Mouse (Mus musculus) cortical plate, adult 2 months (tissue): ENCODE measurements around the gene Cdh12. TPM values are rescaled to one million over a fixed set of nuclear protein-coding genes. Genes with fewer than 3 reads are reported as not detected.
A peak's percentile ranks its signal among the peaks of the same experiment; 100 is the strongest.
"Not testable (repeated sequence)": the region's sequence is repeated elsewhere in the genome, so short reads cannot be mapped to it uniquely, and the experiment has no call there.

Source experiments
- H3K27ac ChIP-seq: fragments of 200-500 bp; 2 replicates; pipeline ENCODE4 v1.5.1; 2012; ENCODE audit warnings: low read length, control low read depth, inconsistent platforms; ENCODE audit not compliant: insufficient read depth
- H3K4me1 ChIP-seq: fragments of 200-500 bp; 2 replicates; pipeline ENCODE4 v1.6.1; 2011; ENCODE audit warnings: low read length; ENCODE audit not compliant: control insufficient read depth, insufficient read depth
- H3K4me3 ChIP-seq: fragments of 200-500 bp; 2 replicates; pipeline ENCODE4 v1.5.1; 2011; ENCODE audit warnings: mild to moderate bottlenecking, low read length, control low read depth; ENCODE audit not compliant: insufficient read depth
- CTCF ChIP-seq: fragments of 200-500 bp; IDR thresholded peaks from 2 replicates; pipeline ENCODE4 v1.5.1; 2011; ENCODE audit warnings: mild to moderate bottlenecking, control low read depth, low read length; ENCODE audit not compliant: insufficient read depth; ENCODE audit errors: extremely low read depth
- POLR2A ChIP-seq: fragments of 200-500 bp; IDR thresholded peaks from 2 replicates; pipeline ENCODE4 v1.6.1; 2011; ENCODE audit warnings: mild to moderate bottlenecking, low read length, control low read depth; ENCODE audit not compliant: insufficient read depth; ENCODE audit errors: extremely low read depth
- polyA plus RNA-seq: library from polyadenylated mRNA; depleted of rRNA; stranded (reverse); fragments of >200 nt; gene quantifications from 2 replicates; pipeline ENCODE4 v1.2.3, GENCODE M21; 2012

The Cdh12 gene
- polyA plus RNA-seq, 1 experiment, result 7.2 TPM

- H3K4me1 ChIP-seq, result no peaks in the 10 kb centered on the region
- no peak overlapping the region for H3K27ac ChIP-seq
- H3K4me3 ChIP-seq, result no peak overlapping the region
- TF ChIP-seq CTCF, result no peak
- TF ChIP-seq POLR2A, result no peak
Measured at GRCm38 (mm10) chr15:21008487-21008886, 559.4 kb downstream of the Cdh12 start.

DNA sequence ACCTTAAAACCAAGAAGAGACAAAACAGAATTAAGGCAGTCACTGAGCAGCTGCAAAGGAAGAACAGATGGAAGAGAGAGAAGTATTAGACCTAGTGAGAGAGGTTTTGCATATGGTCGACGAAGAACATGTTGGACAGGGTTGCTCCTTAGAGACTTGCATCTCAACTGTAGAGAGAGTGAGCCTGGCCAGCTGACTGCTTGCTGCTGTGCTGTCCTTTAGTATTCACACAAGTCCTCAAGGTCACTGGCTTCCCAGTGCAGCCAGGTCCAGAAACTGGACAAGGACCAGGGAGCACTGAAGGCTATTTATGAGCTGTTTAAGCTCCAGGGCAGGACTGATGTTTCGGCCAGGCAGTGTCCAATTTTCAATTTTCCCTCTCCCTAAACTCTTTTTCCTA is 559.9 kb downstream of the Cdh12 start:
- TF ChIP-seq POLR2A (no peak), CTCF (no peak)
- no peak overlapping the region for H3K4me3 ChIP-seq
- no peak overlapping the region for H3K27ac ChIP-seq
- H3K4me1 ChIP-seq, result no peaks in the 10 kb centered on the region

DNA sequence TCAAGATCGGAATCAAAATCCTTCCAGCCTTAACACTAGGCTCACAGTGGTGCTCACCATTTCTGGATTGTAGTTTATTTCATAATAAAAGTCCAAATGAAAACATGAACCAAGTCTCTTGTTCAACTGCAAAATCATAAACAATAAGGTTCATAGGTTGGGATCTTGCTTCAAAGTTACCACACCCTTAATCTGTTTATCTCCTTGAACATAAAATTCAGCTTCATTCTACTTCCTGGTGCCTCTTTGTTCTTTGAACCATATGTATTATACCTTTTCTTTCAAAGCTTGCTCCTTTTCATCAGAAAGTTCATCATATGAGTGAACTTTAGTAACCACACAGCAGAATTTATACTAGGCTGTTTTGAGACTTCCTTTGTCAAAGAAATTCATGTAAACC is 614.6 kb downstream of the Cdh12 start:
- Histone ChIP-seq H3K4me3 (no peak overlapping the region), H3K4me1 (no peaks in the 10 kb centered on the region), H3K27ac (no peak overlapping the region)
- TF ChIP-seq CTCF, result no peak
- TF ChIP-seq POLR2A, result no peak

DNA sequence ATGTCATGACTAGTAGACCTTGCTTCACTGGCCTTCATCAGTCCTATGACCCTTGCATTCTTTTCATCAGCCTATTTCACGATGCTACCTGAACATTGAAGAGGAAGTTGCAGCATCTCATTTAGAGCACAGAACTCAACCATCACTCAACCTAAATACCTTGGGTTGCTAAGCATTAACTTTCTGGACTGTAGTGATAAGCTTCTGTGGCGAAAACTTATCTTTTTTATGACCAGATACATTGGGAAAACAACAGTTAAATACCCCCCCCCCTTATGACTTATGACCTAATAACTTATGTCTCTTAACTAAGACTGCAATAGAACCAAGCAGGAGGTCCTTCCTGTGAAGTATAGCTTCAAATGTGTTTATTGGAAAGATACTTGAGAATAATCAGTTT is 620.2 kb downstream of the Cdh12 start:
- no peak for TF ChIP-seq POLR2A
- H3K4me1 ChIP-seq, result no peaks in the 10 kb centered on the region
- H3K27ac ChIP-seq, result no peak overlapping the region
- H3K4me3 ChIP-seq, result no peak overlapping the region

DNA sequence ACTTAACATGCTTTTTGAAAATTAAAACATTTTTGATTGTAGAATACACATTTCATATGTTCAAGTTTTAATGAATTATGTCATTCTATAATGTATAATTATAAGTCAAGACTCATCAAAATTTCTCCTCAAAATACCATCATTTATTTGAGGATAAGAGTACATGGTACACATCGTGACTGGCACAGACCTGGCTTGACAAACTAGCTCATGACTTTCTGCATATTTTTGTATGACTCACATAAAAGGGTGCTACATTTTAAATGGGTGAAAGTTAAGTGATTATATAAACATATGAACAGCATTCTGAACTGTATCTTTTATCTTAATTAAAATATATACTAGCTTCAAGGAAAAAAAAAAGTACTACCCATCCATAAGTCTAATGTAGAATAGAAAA is 643.8 kb downstream of the Cdh12 start:
- no peak for TF ChIP-seq CTCF
- TF ChIP-seq POLR2A, result no peak

GRCm38 (mm10) chr15:21109009-21109841 is 660.2 kb downstream of the Cdh12 start:
- H3K4me1 ChIP-seq, result no peaks in the 10 kb centered on the region
- H3K27ac ChIP-seq, result no peak overlapping the region
- H3K4me3 ChIP-seq, result no peak overlapping the region
- TF ChIP-seq CTCF, result 0 out of 2 replicates have a peak, but pooled peaks have one; percentile 19
- TF ChIP-seq POLR2A, result no peak

More for the DNA sequence above, 643.8 kb downstream of the Cdh12 start:
- Histone ChIP-seq H3K27ac (no peak overlapping the region), H3K4me3 (no peak overlapping the region), H3K4me1 (no peaks in the 10 kb centered on the region)

DNA sequence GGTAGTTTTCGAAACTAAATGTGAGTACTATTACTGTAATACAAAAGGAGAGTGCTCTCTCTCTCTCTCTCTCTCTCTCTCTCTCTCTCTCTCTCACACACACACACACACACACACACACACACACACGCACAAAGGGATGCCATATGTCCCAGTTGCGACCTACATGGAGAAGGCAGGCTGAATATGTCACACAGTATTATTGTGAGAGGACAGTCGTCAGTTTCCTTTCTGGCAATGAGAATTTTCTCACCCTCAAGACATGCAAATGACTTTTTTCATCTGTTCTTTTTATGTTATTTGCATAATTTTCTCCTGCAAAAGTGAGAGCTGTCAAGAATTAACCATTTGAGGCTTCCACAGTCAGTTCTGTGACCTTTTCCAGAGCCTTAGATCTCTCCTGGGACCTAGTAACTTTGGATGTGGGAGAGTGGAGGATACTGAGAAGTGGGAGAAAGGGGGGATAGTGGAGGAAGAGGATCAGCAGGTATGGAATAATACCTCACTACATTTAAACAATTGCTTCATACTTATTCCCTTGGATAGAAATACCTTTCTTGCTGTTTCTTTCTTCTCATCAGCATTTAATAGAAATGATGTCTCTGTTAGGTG is 660.9 kb downstream of the Cdh12 start:
- Histone ChIP-seq H3K4me1 (no peaks in the 10 kb centered on the region), H3K4me3 (no peak overlapping the region; the same call in 1 of the 2 replicates), H3K27ac (0 out of 2 replicates have a peak overlapping the region, but pooled peaks have one; percentile 50)
- TF ChIP-seq CTCF (no peak), POLR2A (no peak)

DNA sequence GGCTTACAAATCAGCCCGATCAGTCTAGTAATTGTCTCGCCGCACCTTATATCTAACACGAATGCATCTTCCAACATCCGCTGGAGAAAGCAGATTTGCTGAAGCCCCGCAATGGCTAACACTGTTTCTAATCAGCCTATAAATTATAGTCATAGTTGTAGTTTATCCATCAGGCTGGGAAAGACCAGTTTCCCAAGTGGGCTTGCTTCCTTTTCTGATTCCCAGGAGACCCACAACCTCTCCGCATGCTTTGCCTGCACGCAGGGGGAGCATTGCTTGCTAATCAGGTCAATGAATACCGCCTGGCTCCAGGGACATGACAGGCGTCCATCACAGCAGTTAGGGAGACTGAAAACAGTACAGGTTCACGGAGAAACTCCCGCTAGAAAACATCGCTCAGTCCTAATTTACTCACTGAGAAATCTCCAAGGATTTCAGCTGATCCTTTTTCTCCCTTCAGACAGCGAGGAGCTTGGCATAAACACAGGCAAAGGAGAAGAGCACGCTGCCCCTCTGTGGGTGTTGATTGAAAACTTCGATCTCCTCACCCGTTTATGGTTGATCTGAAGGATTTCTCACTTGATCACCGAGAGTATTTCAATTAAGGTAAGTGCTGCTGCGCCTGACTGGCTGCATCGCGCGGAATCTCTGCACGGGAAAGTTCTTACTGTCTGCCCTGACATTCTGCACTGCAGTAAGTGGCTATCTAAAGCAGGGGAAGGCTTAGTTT is 662.0 kb downstream of the Cdh12 start:
- Histone ChIP-seq H3K27ac (peak overlapping the region; percentile 21; the same call in 1 of the 2 replicates), H3K4me3 (peak overlapping the region; percentile 65), H3K4me1 (no peaks in the 10 kb centered on the region)
- TF ChIP-seq POLR2A (no peak), CTCF (no peak)

DNA sequence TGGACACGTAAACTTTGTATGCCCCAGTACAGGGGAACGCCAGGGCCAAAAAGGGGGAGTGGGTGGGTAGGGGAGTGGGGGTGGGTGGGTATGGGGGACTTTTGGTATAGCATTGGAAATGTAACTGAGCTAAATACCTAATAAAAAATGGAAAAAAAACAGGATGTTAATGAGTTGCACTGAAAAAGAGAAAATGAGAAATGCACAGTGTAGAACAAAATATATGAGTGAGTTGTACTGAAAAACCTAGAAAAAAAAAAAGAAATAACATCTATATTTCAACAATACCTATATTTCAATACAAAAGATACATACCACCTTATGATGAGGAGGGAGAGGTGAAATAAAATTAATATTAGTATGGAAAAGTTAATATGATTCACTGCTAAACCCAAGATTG is 665.7 kb downstream of the Cdh12 start:
- H3K4me1 ChIP-seq, H3K4me3 ChIP-seq, H3K27ac ChIP-seq: not testable (repeated sequence)
